Mouse (Mus musculus): ENCODE results near the gene Mta2.
A peak's percentile ranks its signal among the peaks of the same experiment; 100 is the strongest.

Mta2 gene

GRCm38 (mm10) chr19:8992769-8993624 is 51.3 kb downstream of the Mta2 start:
- peak; percentile 93 for DNase-seq (ENCODE audit: low spot score)

- no peak for DNase-seq (ENCODE audit: low spot score)
Measured at GRCm38 (mm10) chr19:8993625-8993912, 51.9 kb downstream of the Mta2 start.

- DNase-seq (ENCODE audit: low spot score): no peak
Measured at GRCm38 (mm10) chr19:8994813-8995607, 53.3 kb downstream of the Mta2 start.

GRCm38 (mm10) chr19:8996601-8997000 is 54.9 kb downstream of the Mta2 start:
- DNase-seq (ENCODE audit: low spot score): no peak

- peak; percentile 95 for DNase-seq (ENCODE audit: low spot score)
Measured at GRCm38 (mm10) chr19:8997546-8997945, 55.9 kb downstream of the Mta2 start.

- no peak for DNase-seq (ENCODE audit: low spot score)
Measured at GRCm38 (mm10) chr19:8998546-8998945, 56.9 kb downstream of the Mta2 start.

- no peak for DNase-seq (ENCODE audit: low spot score)
Measured at GRCm38 (mm10) chr19:8999223-8999622, 57.5 kb downstream of the Mta2 start.

Data from lung, postnatal 25 days (tissue).